Mouse (Mus musculus) kidney, postnatal 14 days (tissue): ENCODE data around the gene Slfn2.

ENCODE experiments used
- DNase-seq: peaks from one replicate; pipeline ENCODE4 v3.0.0; 2022; ENCODE audit warnings: mixed read lengths

Slfn2 gene

DNA sequence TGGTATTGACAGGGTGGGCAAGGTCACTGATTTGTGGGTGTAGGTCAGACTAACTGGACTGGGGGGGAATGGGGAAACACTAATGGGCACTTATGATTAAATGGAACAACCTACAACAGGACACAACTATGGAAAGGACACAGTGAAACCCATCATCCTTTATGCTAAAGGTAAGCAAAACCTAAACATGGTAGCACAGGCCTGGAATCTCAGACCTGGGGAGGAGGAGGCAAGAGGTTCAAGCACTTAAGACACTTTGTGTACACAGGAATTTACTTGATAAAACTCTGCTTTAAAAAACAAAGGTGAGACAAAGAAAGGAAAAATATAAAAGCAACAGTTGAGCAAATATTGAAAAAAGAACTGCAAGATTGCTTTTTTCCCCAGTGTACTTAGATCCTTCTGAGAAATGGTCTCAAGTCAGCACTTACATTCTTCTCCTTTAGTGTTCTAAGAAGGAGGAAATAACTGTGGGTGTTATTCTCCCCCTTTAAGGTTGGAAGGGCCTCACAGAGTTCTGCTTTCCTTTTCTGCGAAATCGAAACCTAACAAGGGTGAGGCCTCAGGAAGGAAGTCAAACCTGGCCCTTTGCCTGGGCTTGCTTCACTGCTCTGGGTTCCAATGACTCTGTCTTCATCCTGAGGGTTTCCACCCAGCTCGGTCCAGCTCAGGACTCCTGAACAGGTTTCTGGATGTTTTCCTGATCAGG is 13.0 kb downstream of the Slfn2 start:
- DNase-seq = peak; percentile 85

DNA sequence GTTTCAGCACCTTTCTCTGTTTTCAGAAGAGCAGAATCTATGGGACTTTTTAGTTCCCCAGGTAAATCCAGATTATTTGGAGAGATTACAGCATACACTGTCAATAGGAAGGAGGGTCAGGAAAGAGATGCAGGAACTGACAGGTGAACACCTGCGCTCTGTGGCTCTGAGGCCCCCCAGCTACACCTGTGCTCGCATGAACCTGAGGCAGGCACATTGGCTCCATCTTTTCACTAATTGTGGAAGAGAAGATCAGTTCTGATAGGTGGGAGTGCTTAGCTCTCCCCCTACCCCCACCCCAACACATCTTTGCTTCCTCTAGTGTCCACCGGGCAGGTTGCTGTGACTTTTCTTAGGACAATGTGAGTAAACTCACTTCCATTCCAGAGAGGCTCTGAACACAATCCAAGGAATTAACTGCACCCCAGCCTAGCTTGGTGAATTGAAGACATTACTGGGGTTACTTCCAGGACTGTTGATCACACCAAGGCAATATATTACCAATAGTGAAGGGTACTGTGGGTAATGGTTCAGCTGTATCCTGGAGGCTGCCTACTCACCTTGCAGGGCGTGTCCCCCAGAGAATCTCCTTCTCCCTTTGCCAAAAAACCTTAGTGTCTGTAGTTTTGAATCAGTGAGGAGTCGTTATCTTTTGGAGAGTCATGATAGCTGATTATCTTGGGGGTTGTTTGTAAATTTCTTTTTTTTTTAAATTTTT is 13.7 kb downstream of the Slfn2 start:
- no peak for DNase-seq

DNA sequence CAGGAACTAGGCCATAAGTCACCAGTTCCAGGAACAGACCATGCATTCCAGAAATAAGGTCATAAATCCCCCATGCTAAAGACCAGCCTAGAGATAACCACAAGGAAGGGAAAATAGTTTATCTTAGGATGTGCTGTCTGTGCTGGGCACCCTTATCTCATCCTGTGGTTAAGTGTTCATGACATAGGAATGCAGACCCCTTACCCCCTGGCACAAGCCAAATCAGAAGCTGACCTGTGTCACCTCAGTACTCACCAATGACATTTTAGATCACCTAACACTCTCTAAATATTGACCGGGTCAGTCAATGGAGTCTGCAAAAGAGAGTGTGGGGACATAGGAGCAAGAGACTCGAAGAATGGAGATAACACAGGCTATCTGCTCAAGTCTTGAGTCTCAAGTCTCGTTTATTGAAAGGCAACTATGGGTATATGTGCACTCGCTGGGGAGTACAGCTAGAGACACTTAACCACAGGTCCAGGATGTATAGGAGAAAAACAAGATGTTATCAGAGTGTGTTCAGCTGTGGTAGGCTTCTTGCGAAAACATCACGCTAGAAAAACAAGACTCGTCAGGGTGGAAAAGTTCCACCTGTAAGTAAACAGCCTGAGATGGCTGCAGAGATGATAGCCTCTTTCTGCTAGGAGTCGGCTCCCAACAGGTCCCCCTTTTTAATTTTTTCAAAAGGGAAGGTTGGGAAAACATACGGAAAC is 14.7 kb downstream of the Slfn2 start:
- DNase-seq = no peak

DNA sequence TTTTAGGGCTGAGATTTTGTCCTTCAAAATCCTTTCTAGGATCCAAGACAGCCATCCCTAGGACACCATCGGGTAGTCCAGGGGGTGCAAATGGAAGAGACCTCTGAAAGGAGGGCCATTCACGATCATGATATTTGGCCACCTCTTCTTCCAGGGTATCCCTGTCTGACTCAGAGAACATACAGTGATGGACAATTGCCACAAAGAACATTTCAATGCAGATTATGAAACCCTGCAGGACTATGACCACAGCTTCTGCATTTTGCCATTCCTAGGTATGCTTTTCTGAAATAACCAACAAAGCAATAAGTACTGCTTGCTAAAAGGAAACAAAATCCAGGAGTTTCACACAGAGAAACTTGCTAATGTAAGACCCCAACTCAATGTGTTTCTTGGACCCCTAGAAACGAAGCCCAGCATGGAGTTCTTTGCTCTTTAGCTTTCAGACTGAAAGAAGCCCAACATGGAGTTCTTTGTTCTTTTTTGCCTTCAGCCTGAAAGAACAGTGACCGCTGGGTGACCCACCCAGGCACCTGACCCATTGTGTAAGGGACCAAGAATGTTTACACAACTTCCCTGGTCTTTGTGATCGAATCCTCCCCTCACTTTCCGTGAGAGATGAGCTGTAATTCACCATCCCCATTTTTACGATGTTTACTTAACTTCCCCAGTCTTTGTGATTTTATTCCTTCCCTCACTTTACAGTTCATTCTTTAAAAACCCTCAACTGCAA is 18.0 kb downstream of the Slfn2 start:
- DNase-seq = no peak

DNA sequence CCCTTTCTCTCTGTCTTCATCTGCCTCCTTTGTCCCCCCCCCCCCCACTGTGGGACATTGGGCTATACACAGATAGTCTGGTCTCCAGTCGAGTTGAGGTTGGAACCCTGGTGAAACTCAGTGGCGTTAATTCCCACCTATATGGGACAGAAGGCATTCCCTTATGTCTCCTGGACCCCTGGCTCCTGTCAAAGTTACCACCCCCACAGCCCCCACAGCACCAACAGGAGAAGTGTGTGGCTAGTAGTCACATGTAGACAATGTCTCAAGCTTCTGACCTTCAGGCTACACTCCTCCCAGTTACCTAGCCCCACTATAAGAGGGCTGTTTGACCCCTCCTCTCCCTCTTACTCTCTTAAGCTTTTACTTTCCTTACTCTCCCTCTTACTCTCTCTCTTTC is 19.2 kb downstream of the Slfn2 start:
- DNase-seq = no peak

DNA sequence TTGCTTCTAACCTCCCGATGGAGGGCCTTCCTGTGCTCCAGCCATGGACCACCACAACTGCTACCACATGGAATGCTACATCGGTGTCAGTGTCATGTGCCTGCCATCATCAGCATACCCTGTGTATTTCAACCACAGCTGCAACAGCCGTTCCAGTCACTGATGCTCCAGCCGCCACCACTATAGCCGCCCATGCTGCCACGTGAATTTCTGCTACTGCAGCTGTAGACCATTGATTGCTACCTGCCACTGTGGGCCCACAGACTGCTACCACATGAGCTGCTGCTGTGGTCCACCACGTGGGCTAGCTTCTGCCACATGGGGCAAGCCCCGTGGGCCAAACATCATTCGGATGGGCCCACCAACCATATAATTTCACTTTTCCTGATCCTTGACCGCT is 19.8 kb downstream of the Slfn2 start:
- no peak for DNase-seq

DNA sequence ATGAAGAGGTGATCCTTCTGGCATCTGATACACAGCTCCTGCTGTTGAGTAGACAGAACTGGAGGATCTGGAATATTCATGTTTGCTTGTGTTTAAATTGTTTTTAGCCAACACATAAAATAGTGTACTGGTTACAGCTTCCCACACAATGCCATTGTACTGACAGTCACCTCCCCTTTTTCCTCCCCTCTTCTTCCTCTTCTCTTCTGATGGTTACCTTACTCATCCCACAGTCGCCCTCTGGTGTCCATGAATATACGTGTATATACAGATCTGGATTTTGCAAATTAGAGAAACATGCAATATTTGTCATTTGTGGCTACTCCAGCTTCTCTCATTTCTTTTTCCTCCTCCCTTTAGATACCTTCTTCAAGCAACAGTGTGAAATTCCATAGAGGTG is 50.2 kb downstream of the Slfn2 start:
- DNase-seq = peak; percentile 24

DNA sequence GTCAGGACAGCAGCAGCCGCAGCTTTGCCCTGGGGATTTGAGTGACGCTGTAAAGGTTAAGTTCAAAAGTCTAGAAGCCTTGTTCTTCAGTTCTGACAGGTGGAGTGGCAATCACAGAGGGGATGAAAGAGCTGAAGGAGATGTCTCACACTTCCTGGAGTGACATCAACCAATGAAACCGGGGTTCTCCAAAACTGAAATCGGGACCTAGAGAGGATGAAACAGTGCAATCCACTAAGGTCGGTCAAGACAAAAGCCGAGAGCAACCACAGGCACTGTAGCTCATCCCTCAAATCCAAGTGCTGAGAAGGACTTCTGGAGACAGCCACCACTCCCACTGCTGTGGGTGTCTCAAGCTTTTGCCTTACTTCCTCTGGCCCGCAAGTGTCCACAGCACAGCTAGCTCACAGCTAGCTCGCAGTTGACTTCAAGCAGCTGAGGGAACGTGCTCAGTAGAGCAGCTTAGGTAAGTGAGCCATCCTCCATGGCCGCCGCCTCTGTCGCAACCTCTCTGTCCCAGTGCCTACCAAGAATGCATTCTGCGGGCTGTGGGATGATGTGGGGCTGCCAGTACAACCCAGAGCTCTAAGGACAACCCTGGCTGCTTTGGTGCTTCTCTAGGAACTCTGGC is 51.8 kb downstream of the Slfn2 start, which contains the start of gene Slfn1:
TSS of gene Slfn1 (plus strand) at position 253 of the 631 bp plus-strand sequence.
- DNase-seq = no peak

DNA sequence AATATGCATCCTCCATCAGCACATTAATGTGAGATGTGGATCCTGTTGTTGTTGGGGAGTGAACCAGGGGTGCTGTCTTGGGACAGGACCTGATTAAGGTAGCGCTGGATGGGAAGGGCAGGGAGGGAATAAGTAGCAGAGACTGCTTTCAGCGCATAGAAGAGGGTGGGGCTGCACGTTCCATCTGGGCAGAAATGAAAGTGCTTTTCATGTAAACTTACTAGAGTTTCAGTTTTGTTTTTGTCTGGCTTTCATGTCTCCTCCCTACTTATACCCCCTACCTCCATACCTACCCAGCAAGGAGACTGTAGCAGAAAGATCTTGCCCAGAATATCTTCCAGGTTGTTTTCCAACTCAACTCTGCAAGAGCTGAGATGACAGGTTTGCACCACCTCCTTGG is 53.1 kb downstream of the Slfn2 start:
- no peak for DNase-seq
